In genomic region chr2:114235584-114235983, GRCm38 (mm10) we compare ENCODE assay signal across 24 mouse cellular contexts. TPM values are rescaled to one million over a fixed set of nuclear protein-coding genes. Genes with fewer than 3 reads are reported as not detected.
DNase-seq lines count a peak whose midpoint lies in the region; ATAC-seq and TF ChIP-seq lines count a peak whose summit lies in the region.
"Had no signal": no experiment of that assay in that cellular context is flagged by ENCODE, and none has a peak within 500 bp of the region (broad histone marks: within the 10 kb centered on the region; RNA-seq: fewer than 3 reads in every experiment).

No protein-coding gene starts in this region.

- ATAC-seq in embryonic facial prominence, embryonic 13.5 days (ENCODE audit: insufficient number of reproducible peaks, insufficient read depth, low FRiP score, low TSS enrichment, low read depth): 0 out of 2 replicates have a peak, but pooled peaks have one; percentile 37
- ATAC-seq in hindbrain, embryonic 11.5 days (ENCODE audit: low FRiP score): 0 out of 2 replicates have a peak, but pooled peaks have one; percentile 38
- no peak for ATAC-seq in hindbrain, embryonic 12.5 days (ENCODE audit: low FRiP score)
- 0 out of 2 replicates have a peak, but pooled peaks have one; percentile 68 for ATAC-seq in hindbrain, postnatal 0 days
- no peak for ATAC-seq in hindbrain, embryonic 13.5 days (ENCODE audit: low FRiP score)
- peak; percentile 63; the same call in 1 of the 2 replicates for ATAC-seq in limb, embryonic 11.5 days (ENCODE audit: insufficient number of reproducible peaks, low FRiP score, low TSS enrichment, low read depth)
- ATAC-seq: activated CD4-positive, CD25-positive, alpha-beta regulatory T cell, adult 4 months; CD4-positive, CD25-positive, alpha-beta regulatory T cell, adult 4 months; forebrain, embryonic 14.5 days; forebrain, embryonic 16.5 days; Patski had no signal

- H3K4me3 ChIP-seq in embryonic facial prominence, embryonic 13.5 days: no peak overlapping the region
- H3K4me3 ChIP-seq in embryonic facial prominence, embryonic 10.5 days: no peak overlapping the region
- no peak overlapping the region for H3K4me3 ChIP-seq in hindbrain, embryonic 11.5 days (ENCODE audit: low read depth, low read length)
- H3K4me3 ChIP-seq in hindbrain, embryonic 12.5 days: no peak overlapping the region
- H3K4me3 ChIP-seq in hindbrain, postnatal 0 days (ENCODE audit: low read length): no peak overlapping the region
- H3K4me3 ChIP-seq in hindbrain, embryonic 13.5 days: no peak overlapping the region
- H3K4me3 ChIP-seq in limb, embryonic 11.5 days (ENCODE audit: low read depth, low read length): no peak overlapping the region
- H3K4me3 ChIP-seq in limb, embryonic 10.5 days: no peak overlapping the region

- H3K9me3 ChIP-seq in embryonic facial prominence, embryonic 13.5 days: no peaks in the 10 kb centered on the region
- no peaks in the 10 kb centered on the region for H3K9me3 ChIP-seq in embryonic facial prominence, embryonic 10.5 days
- H3K9me3 ChIP-seq in hindbrain, embryonic 11.5 days (ENCODE audit: control insufficient read depth, low read length): no peaks in the 10 kb centered on the region
- no peaks in the 10 kb centered on the region for H3K9me3 ChIP-seq in hindbrain, embryonic 12.5 days (replicated peaks)
- no peaks in the 10 kb centered on the region for H3K9me3 ChIP-seq in hindbrain, postnatal 0 days (ENCODE audit: low read length)
- no peaks in the 10 kb centered on the region for H3K9me3 ChIP-seq in hindbrain, embryonic 13.5 days
- H3K9me3 ChIP-seq in limb, embryonic 11.5 days (ENCODE audit: control insufficient read depth, low read length): no peaks in the 10 kb centered on the region
- H3K9me3 ChIP-seq in limb, embryonic 10.5 days (replicated peaks): no peaks in the 10 kb centered on the region
- H3K9me3 ChIP-seq: G1E had no signal

- H3K27ac ChIP-seq in embryonic facial prominence, embryonic 13.5 days: no peak overlapping the region
- H3K27ac ChIP-seq in embryonic facial prominence, embryonic 10.5 days (replicated peaks): no peak overlapping the region
- no peak overlapping the region for H3K27ac ChIP-seq in hindbrain, embryonic 11.5 days (ENCODE audit: low read depth, low read length)
- no peak overlapping the region for H3K27ac ChIP-seq in hindbrain, embryonic 12.5 days
- no peak overlapping the region for H3K27ac ChIP-seq in hindbrain, postnatal 0 days
- no peak overlapping the region for H3K27ac ChIP-seq in hindbrain, embryonic 13.5 days
- no peak overlapping the region for H3K27ac ChIP-seq in limb, embryonic 11.5 days (replicated peaks; ENCODE audit: low read depth, low read length)
- no peak overlapping the region for H3K27ac ChIP-seq in limb, embryonic 10.5 days

- H3K27me3 ChIP-seq in embryonic facial prominence, embryonic 13.5 days: no peaks in the 10 kb centered on the region
- H3K27me3 ChIP-seq in embryonic facial prominence, embryonic 10.5 days (replicated peaks; ENCODE audit: low read depth, poor library complexity, severe bottlenecking): no peaks in the 10 kb centered on the region
- no peaks in the 10 kb centered on the region for H3K27me3 ChIP-seq in hindbrain, embryonic 11.5 days (ENCODE audit: control insufficient read depth, insufficient read depth, low read length)
- no peaks in the 10 kb centered on the region for H3K27me3 ChIP-seq in hindbrain, embryonic 12.5 days
- no peaks in the 10 kb centered on the region for H3K27me3 ChIP-seq in hindbrain, postnatal 0 days (ENCODE audit: insufficient read depth, low read length)
- no peaks in the 10 kb centered on the region for H3K27me3 ChIP-seq in hindbrain, embryonic 13.5 days
- H3K27me3 ChIP-seq in limb, embryonic 11.5 days (ENCODE audit: control insufficient read depth, insufficient read depth, low read length): no peaks in the 10 kb centered on the region
- H3K27me3 ChIP-seq in limb, embryonic 10.5 days (ENCODE audit: low read depth, poor library complexity, severe bottlenecking): no peaks in the 10 kb centered on the region; the same call in 1 of the 2 replicates
- H3K27me3 ChIP-seq: CH12.LX had no signal

- WGBS in embryonic facial prominence, embryonic 13.5 days: 83% methylated on average over 3 of the region's 3 CpGs
- 89% methylated on average over 3 of the region's 3 CpGs for WGBS in embryonic facial prominence, embryonic 10.5 days
- WGBS in hindbrain, embryonic 11.5 days: 95% methylated on average over 3 of the region's 3 CpGs
- 88% methylated on average over 3 of the region's 3 CpGs for WGBS in hindbrain, embryonic 12.5 days
- 90% methylated on average over 3 of the region's 3 CpGs for WGBS in hindbrain, postnatal 0 days
- 81% methylated on average over 3 of the region's 3 CpGs for WGBS in hindbrain, embryonic 13.5 days
- 84% methylated on average over 3 of the region's 3 CpGs for whole genome bisulfite sequencing in limb, embryonic 11.5 days
- WGBS in limb, embryonic 10.5 days: 89% methylated on average over 3 of the region's 3 CpGs

- no peak overlapping the region for H3K9ac ChIP-seq in embryonic facial prominence, embryonic 13.5 days
- H3K9ac ChIP-seq in hindbrain, embryonic 11.5 days (ENCODE audit: low read depth, low read length): no peak overlapping the region
- H3K9ac ChIP-seq in hindbrain, embryonic 12.5 days: no peak overlapping the region
- no peak overlapping the region for H3K9ac ChIP-seq in hindbrain, postnatal 0 days (replicated peaks; ENCODE audit: low read length)
- H3K9ac ChIP-seq in hindbrain, embryonic 13.5 days: no peak overlapping the region
- H3K9ac ChIP-seq in limb, embryonic 11.5 days (ENCODE audit: low read length): no peak overlapping the region

- DNase-seq in embryonic facial prominence, embryonic 10.5 days (ENCODE audit: low spot score): no peak
- DNase-seq in hindbrain, embryonic 11.5 days (ENCODE audit: low spot score): no peak
- DNase-seq in hindbrain, postnatal 0 days (ENCODE audit: low spot score): no peak
- no peak for DNase-seq in limb, embryonic 11.5 days (ENCODE audit: low spot score)
- no peak for DNase-seq in limb, embryonic 10.5 days (ENCODE audit: low spot score)
- DNase-seq: adrenal gland, adult 8-10 months; adrenal gland, postnatal 14 days; adrenal gland, postnatal 36 days; B cell, adult 2 months; cerebellum, adult 11-12 months; cerebellum, adult 2 months; cerebellum, adult 9-10 months; cerebellum, postnatal 10 days; cerebellum, postnatal 25 days had no signal

- no peaks in the 10 kb centered on the region for H3K36me3 ChIP-seq in embryonic facial prominence, embryonic 13.5 days
- H3K36me3 ChIP-seq in embryonic facial prominence, embryonic 10.5 days (replicated peaks): no peaks in the 10 kb centered on the region
- no peaks in the 10 kb centered on the region for H3K36me3 ChIP-seq in hindbrain, embryonic 11.5 days (ENCODE audit: control insufficient read depth, insufficient read depth, low read length)
- no peaks in the 10 kb centered on the region for H3K36me3 ChIP-seq in hindbrain, embryonic 12.5 days
- H3K36me3 ChIP-seq in hindbrain, postnatal 0 days (ENCODE audit: insufficient read depth, low read length): no peaks in the 10 kb centered on the region
- H3K36me3 ChIP-seq in hindbrain, embryonic 13.5 days: no peaks in the 10 kb centered on the region
- H3K36me3 ChIP-seq in limb, embryonic 11.5 days (ENCODE audit: control insufficient read depth, insufficient read depth, low read length): no peaks in the 10 kb centered on the region
- no peaks in the 10 kb centered on the region for H3K36me3 ChIP-seq in limb, embryonic 10.5 days
- H3K36me3 ChIP-seq: G1E had no signal

- H3K4me1 ChIP-seq in embryonic facial prominence, embryonic 13.5 days: no peaks in the 10 kb centered on the region
- H3K4me1 ChIP-seq in embryonic facial prominence, embryonic 10.5 days: no peaks in the 10 kb centered on the region
- H3K4me1 ChIP-seq in hindbrain, embryonic 11.5 days (replicated peaks; ENCODE audit: control insufficient read depth, insufficient read depth, low read length): no peaks in the 10 kb centered on the region
- no peaks in the 10 kb centered on the region; the same call in 1 of the 2 replicates for H3K4me1 ChIP-seq in hindbrain, embryonic 12.5 days
- no peaks in the 10 kb centered on the region for H3K4me1 ChIP-seq in hindbrain, postnatal 0 days (ENCODE audit: insufficient read depth, low read length)
- no peaks in the 10 kb centered on the region for H3K4me1 ChIP-seq in hindbrain, embryonic 13.5 days (replicated peaks)
- H3K4me1 ChIP-seq in limb, embryonic 11.5 days (ENCODE audit: control insufficient read depth, insufficient read depth, low read length): no peaks in the 10 kb centered on the region
- H3K4me1 ChIP-seq in limb, embryonic 10.5 days: peaks cover 9% of the 10 kb centered on the region; the same call in 1 of the 2 replicates

- TF ChIP-seq CTCF in hindbrain, postnatal 0 days (IDR thresholded peaks at IDR 0.05; ENCODE audit: low read depth): no peak

- no peak overlapping the region for H3K4me2 ChIP-seq in embryonic facial prominence, embryonic 13.5 days
- no peak overlapping the region for H3K4me2 ChIP-seq in hindbrain, embryonic 11.5 days (replicated peaks; ENCODE audit: low read depth, low read length)
- no peak overlapping the region for H3K4me2 ChIP-seq in hindbrain, embryonic 12.5 days (replicated peaks)
- no peak overlapping the region for H3K4me2 ChIP-seq in hindbrain, postnatal 0 days (ENCODE audit: low read depth, low read length)
- no peak overlapping the region for H3K4me2 ChIP-seq in hindbrain, embryonic 13.5 days
- H3K4me2 ChIP-seq in limb, embryonic 11.5 days (ENCODE audit: low read depth, severe bottlenecking): no peak overlapping the region

RNA-seq across cellular contexts. Expression of gene Zfp770, which starts 34.3 kb away (rescaled TPM):
- polyA plus RNA-seq in embryonic facial prominence, embryonic 13.5 days (2015; fragmentation: Nextera tagmentation; extraction: Ambion mirVana): 3.9 and 5.9 TPM in 2 replicates
- 3.6 and 3.8 TPM in 2 replicates for polyA plus RNA-seq in embryonic facial prominence, embryonic 10.5 days (2016; fragmentation: Nextera tagmentation; extraction: Ambion mirVana)
- polyA plus RNA-seq in hindbrain, embryonic 11.5 days (2014; fragmentation: Nextera tagmentation; extraction: Ambion mirVana): 4.1 and 6.6 TPM in 2 replicates
- polyA plus RNA-seq in hindbrain, embryonic 12.5 days (2016; fragmentation: Nextera tagmentation; extraction: Ambion mirVana): 3.5 and 4.2 TPM in 2 replicates
- 12.0 and 13.3 TPM in 2 replicates for total RNA-seq in hindbrain, postnatal 0 days (2014; rRNA removed)
- polyA plus RNA-seq in hindbrain, postnatal 0 days (2015; fragmentation: Nextera tagmentation; extraction: Ambion mirVana): 6.2 and 6.4 TPM in 2 replicates
- polyA plus RNA-seq in hindbrain, embryonic 13.5 days (2015; fragmentation: Nextera tagmentation; extraction: Ambion mirVana): 5.0 and 5.2 TPM in 2 replicates
- 4.8 and 5.3 TPM in 2 replicates for polyA plus RNA-seq in limb, embryonic 11.5 days (2014; fragmentation: Nextera tagmentation; extraction: Ambion mirVana)
- 2.9 and 3.0 TPM in 2 replicates for polyA plus RNA-seq in limb, embryonic 10.5 days (2016; fragmentation: Nextera tagmentation; extraction: Ambion mirVana)
- polyA plus RNA-seq: G1E had no signal

RNA-seq across cellular contexts. Expression of gene Aqr, which starts 48.8 kb away (rescaled TPM):
- polyA plus RNA-seq in embryonic facial prominence, embryonic 13.5 days (2015; fragmentation: Nextera tagmentation; extraction: Ambion mirVana): 47.0 and 48.1 TPM in 2 replicates
- 48.7 and 54.5 TPM in 2 replicates for polyA plus RNA-seq in embryonic facial prominence, embryonic 10.5 days (2016; fragmentation: Nextera tagmentation; extraction: Ambion mirVana)
- 60.8 and 63.2 TPM in 2 replicates for polyA plus RNA-seq in hindbrain, embryonic 11.5 days (2014; fragmentation: Nextera tagmentation; extraction: Ambion mirVana)
- 53.6 and 55.8 TPM in 2 replicates for polyA plus RNA-seq in hindbrain, embryonic 12.5 days (2016; fragmentation: Nextera tagmentation; extraction: Ambion mirVana)
- total RNA-seq in hindbrain, postnatal 0 days (2014; rRNA removed): 24.7 and 26.3 TPM in 2 replicates
- 24.3 and 27.3 TPM in 2 replicates for polyA plus RNA-seq in hindbrain, postnatal 0 days (2015; fragmentation: Nextera tagmentation; extraction: Ambion mirVana)
- 41.1 and 42.4 TPM in 2 replicates for polyA plus RNA-seq in hindbrain, embryonic 13.5 days (2015; fragmentation: Nextera tagmentation; extraction: Ambion mirVana)
- 66.4 and 67.9 TPM in 2 replicates for polyA plus RNA-seq in limb, embryonic 11.5 days (2014; fragmentation: Nextera tagmentation; extraction: Ambion mirVana)
- 47.9 and 49.1 TPM in 2 replicates for polyA plus RNA-seq in limb, embryonic 10.5 days (2016; fragmentation: Nextera tagmentation; extraction: Ambion mirVana)

Comparison
In these comparisons a context has a peak if more than half of its experiments do, and no peak if none do; other contexts are left out.
1. ATAC-seq: peak in embryonic facial prominence, embryonic 13.5 days (single experiment), hindbrain, embryonic 11.5 days (single experiment), hindbrain, postnatal 0 days (single experiment) and limb, embryonic 11.5 days (single experiment); none in hindbrain, embryonic 12.5 days (single experiment) and hindbrain, embryonic 13.5 days (single experiment).